ENCODE assay signal across 20 mouse cellular contexts in genomic region chr5:6251207-6251606, GRCm38 (mm10).
DNase-seq lines count a peak whose midpoint lies in the region; ATAC-seq and TF ChIP-seq lines count a peak whose summit lies in the region.
"Had no signal": no experiment of that assay in that cellular context is flagged by ENCODE, and none has a peak within 500 bp of the region (broad histone marks: within the 10 kb centered on the region; RNA-seq: fewer than 3 reads in every experiment).

No protein-coding gene starts in this region.

- H3K27ac ChIP-seq in CH12.LX (ENCODE audit: insufficient read depth, low read depth) (no peak overlapping the region), ES-E14 (ENCODE audit: insufficient read depth, low read depth, low read length, poor library complexity, severe bottlenecking) (no peak overlapping the region)

- DNase-seq in CH12.LX (ENCODE audit: extremely low read depth) (no peak), ES-E14 (ENCODE audit: low read depth, low spot score) (no peak)
- DNase-seq in cerebellum, adult 9-10 months = no peak
- DNase-seq: adrenal gland, adult 2 months; adrenal gland, adult 8-10 months; adrenal gland, postnatal 10 days; adrenal gland, postnatal 14 days; adrenal gland, postnatal 25 days; adrenal gland, postnatal 36 days; B cell, adult 2 months; cerebellum, adult 11 months; cerebellum, adult 11-12 months; cerebellum, adult 18-20 months; cerebellum, adult 2 months; cerebellum, adult 8-10 months had no signal

- H3K9me3 ChIP-seq in CH12.LX (replicated peaks; ENCODE audit: low read length) (no peaks in the 10 kb centered on the region), ES-E14 (ENCODE audit: control insufficient read depth, insufficient read depth, low read depth, low read length) (no peaks in the 10 kb centered on the region)
- H3K9me3 ChIP-seq: G1E had no signal

- no peaks in the 10 kb centered on the region for H3K4me1 ChIP-seq in CH12.LX (ENCODE audit: control insufficient read depth in 1 of 2, insufficient read depth in 2 of 2)
- H3K4me1 ChIP-seq in ES-E14 (ENCODE audit: control insufficient read depth in 2 of 2, insufficient read depth in 2 of 2, low read length in 2 of 2, poor library complexity in 1 of 2) = no peaks in the 10 kb centered on the region

- H3K4me2 ChIP-seq in CH12.LX (ENCODE audit: insufficient read depth, low read depth, poor library complexity, severe bottlenecking) = no peak overlapping the region

- no peak for ATAC-seq in erythroblast, adult 5-6 weeks (replicated peaks; ENCODE audit: low FRiP score, poor library complexity, severe bottlenecking)
- ATAC-seq: activated CD4-positive, CD25-positive, alpha-beta regulatory T cell, adult 4 months; CD4-positive, CD25-positive, alpha-beta regulatory T cell, adult 4 months; Patski had no signal

- TF ChIP-seq POLR2A in CH12.LX (IDR thresholded peaks at IDR 0.05; ENCODE audit: low read depth, low read length) = no peak

- no peak overlapping the region for H3K9ac ChIP-seq in CH12.LX (ENCODE audit: insufficient read depth, low read depth)
- H3K9ac ChIP-seq in ES-E14 (ENCODE audit: insufficient read depth, low read depth, low read length, poor library complexity, severe bottlenecking) = no peak overlapping the region

- H3K36me3 ChIP-seq in CH12.LX (replicated peaks in 1 of 2; ENCODE audit: control insufficient read depth in 1 of 2, insufficient read depth in 1 of 2, low read length in 1 of 2) (no peaks in the 10 kb centered on the region), ES-E14 (ENCODE audit: control insufficient read depth, insufficient read depth, low read length, poor library complexity, severe bottlenecking) (no peaks in the 10 kb centered on the region)
- H3K36me3 ChIP-seq: G1E had no signal

- in situ Hi-C loops in CH12.LX (cut with MboI; ENCODE audit: low pct_ligation_motif_present, low pct_unique_long_range_greater_than_20kb, low sequenced_read_pairs) = no loop called here
- in situ Hi-C loops in ES-E14 (cut with MboI; ENCODE audit: low sequenced_read_pairs in 2 of 2, unreplicated experiment in 2 of 2) = no loop called here

- H3K4me3 ChIP-seq in CH12.LX (replicated peaks in 1 of 3; ENCODE audit: low read depth in 2 of 3, low read length in 2 of 3, poor library complexity in 1 of 3) = no peak overlapping the region
- H3K4me3 ChIP-seq in ES-E14 (ENCODE audit: insufficient read depth in 1 of 2, low read depth in 1 of 2, low read length in 2 of 2, poor library complexity in 1 of 2, severe bottlenecking in 1 of 2) = no peak overlapping the region

- TF ChIP-seq EP300 in CH12.LX (IDR thresholded peaks at IDR 0.05; ENCODE audit: low read length) = no peak

- no peaks in the 10 kb centered on the region for H3K79me2 ChIP-seq in CH12.LX (replicated peaks; ENCODE audit: control insufficient read depth, extremely low read depth, insufficient read depth, poor library complexity, severe bottlenecking)

- TF ChIP-seq RAD21 in CH12.LX (IDR thresholded peaks at IDR 0.05; ENCODE audit: low read depth, low read length) = no peak

- dilution Hi-C loops in CH12.LX (cut with MboI; ENCODE audit: extremely low pct_ligation_motif_present, extremely low pct_unique_long_range_greater_than_20kb, low sequenced_read_pairs) = no loop called here

- TF ChIP-seq CTCF in CH12.LX (conservative IDR thresholded peaks at IDR 0.05 in 1 of 2, IDR thresholded peaks at IDR 0.05 in 1 of 2; ENCODE audit: low read depth in 2 of 2, low read length in 2 of 2) = no peak

- H3K27me3 ChIP-seq in CH12.LX (replicated peaks) = no peaks in the 10 kb centered on the region

TF ChIP-seq in CH12.LX, 34 proteins besides CTCF, POLR2A, EP300 and RAD21:
- TF ChIP-seq CHD1 (IDR thresholded peaks at IDR 0.05; ENCODE audit: low read depth, low read length) (no peak), MAFK (IDR thresholded peaks at IDR 0.05; ENCODE audit: insufficient replicate concordance, low read length) (peak; percentile 71), MAZ (IDR thresholded peaks at IDR 0.05; ENCODE audit: low read depth, low read length) (no peak), ZKSCAN1 (IDR thresholded peaks at IDR 0.05; ENCODE audit: borderline replicate concordance, low read depth, low read length) (no peak)

TF ChIP-seq in ES-E14, 5 proteins besides CTCF, POLR2A, EP300 and RAD21:
- TF ChIP-seq HCFC1 (IDR thresholded peaks at IDR 0.05; ENCODE audit: borderline replicate concordance, insufficient read depth, low read length) = no peak
- TF ChIP-seq MAFK (IDR thresholded peaks at IDR 0.05; ENCODE audit: insufficient read depth, low read depth, low read length) = peak; percentile 72; the same call in 1 of the 2 replicates
